Mouse (Mus musculus) E14TG2a.4 (cell line): Measurements from ENCODE around the gene Thada.

Source experiments
- CTCF ChIP-seq: conservative IDR thresholded peaks from 2 replicates; pipeline ENCODE4 v1.5.1; 2014; ENCODE audit warnings: low read length
- NANOG ChIP-seq: IDR thresholded peaks from 2 replicates; pipeline ENCODE4 v1.6.1; 2014; ENCODE audit warnings: borderline replicate concordance, low read length, mixed read lengths

- peak; percentile 22 for TF ChIP-seq CTCF
- TF ChIP-seq NANOG: no peak
These were observed 106.9 kb downstream of the Thada start for GRCm38 (mm10) chr17:84358951-84359644.
